Mouse (Mus musculus) intestine, postnatal 0 days (tissue): ENCODE measurements around the gene Serpina6. TPM values are rescaled to one million over a fixed set of nuclear protein-coding genes. Genes with fewer than 3 reads are reported as not detected.

Source experiments
- ATAC-seq: fragments of 200-750 bp; cut with Nextera tagmentation; 2 replicates; pipeline ENCODE4 v1.8.0; 2017; ENCODE audit warnings: mild to moderate bottlenecking, moderate TSS enrichment, moderate library complexity
- H3K27ac ChIP-seq: fragments of 300-500 bp; sonication (generic); 2 replicates; pipeline ENCODE4 v1.5.1; 2014; ENCODE audit warnings: mild to moderate bottlenecking, low read depth, low read length, moderate library complexity
- H3K27me3 ChIP-seq: fragments of 300-500 bp; sonication (generic); replicated peaks from 2 replicates; pipeline ENCODE4 v1.6.1; 2014; ENCODE audit warnings: low read length, mixed read lengths; ENCODE audit not compliant: control insufficient read depth, insufficient read depth
- H3K36me3 ChIP-seq: fragments of 300-500 bp; sonication (generic); 2 replicates; pipeline ENCODE4 v1.6.1; 2014; ENCODE audit warnings: mild to moderate bottlenecking, moderate library complexity; ENCODE audit not compliant: control insufficient read depth, insufficient read depth
- H3K4me1 ChIP-seq: fragments of 300-500 bp; sonication (generic); replicated peaks from 2 replicates; pipeline ENCODE4 v1.6.1; 2014; ENCODE audit warnings: antibody characterized with exemption, low read length, mixed read lengths; ENCODE audit not compliant: control insufficient read depth, insufficient read depth
- H3K4me2 ChIP-seq: fragments of 300-500 bp; sonication (generic); replicated peaks from 2 replicates; pipeline ENCODE4 v1.6.1; 2014; ENCODE audit warnings: low read depth, mild to moderate bottlenecking, moderate library complexity
- H3K4me3 ChIP-seq: fragments of 300-500 bp; sonication (generic); 2 replicates; pipeline ENCODE4 v1.5.1; 2014; ENCODE audit warnings: low read depth, low read length
- H3K9ac ChIP-seq: fragments of 300-500 bp; sonication (generic); 2 replicates; pipeline ENCODE4 v1.6.1; 2014; ENCODE audit warnings: mild to moderate bottlenecking, low read depth, low read length
- H3K9me3 ChIP-seq: fragments of 300-500 bp; sonication (generic); 2 replicates; pipeline ENCODE4 v1.6.1; 2016; ENCODE audit warnings: mixed run types; ENCODE audit not compliant: control insufficient read depth
- CTCF ChIP-seq: sonication (generic); IDR thresholded peaks from 2 replicates; pipeline ENCODE4 v1.5.1; 2016; ENCODE audit warnings: low read depth, mild to moderate bottlenecking, control low read depth, antibody characterized with exemption, moderate library complexity
- WGBS: fragments of 180-500 bp; shearing (Covaris S2); extraction: QIAGEN DNeasy Blood & Tissue Kit; methylation state at CpG from one replicate; pipeline ENCODE4 v1.1.7; 2014; 5-methylcytosine and 5-hydroxymethylcytosine counted together
- polyA plus RNA-seq: library from polyadenylated mRNA; unstranded; fragments of >200 nt; fragmentation: Nextera tagmentation; extraction: Ambion mirVana; gene quantifications from 2 replicates; pipeline ENCODE4 v1.2.1, GENCODE M21; 2015

Serpina6 gene
- polyA plus RNA-seq, 1 experiment from 2014 or later = not detected

GRCm38 (mm10) chr12:103615734-103616133 lies 41.3 kb downstream of the Serpina6 start:
- Histone ChIP-seq H3K4me2 (no peak overlapping the region), H3K27ac (no peak overlapping the region), H3K36me3 (no peaks in the 10 kb centered on the region), H3K9ac (no peak overlapping the region), H3K4me3 (no peak overlapping the region), H3K9me3 (no peaks in the 10 kb centered on the region), H3K4me1 (0 out of 2 replicates have a peak, but pooled peaks cover 2% of the 10 kb centered on the region), H3K27me3 (no peaks in the 10 kb centered on the region)
- no peak for TF ChIP-seq CTCF
- ATAC-seq = no peak; the same call in 1 of the 2 replicates
- WGBS = 49% methylated on average over 4 of the region's 4 CpGs

DNA sequence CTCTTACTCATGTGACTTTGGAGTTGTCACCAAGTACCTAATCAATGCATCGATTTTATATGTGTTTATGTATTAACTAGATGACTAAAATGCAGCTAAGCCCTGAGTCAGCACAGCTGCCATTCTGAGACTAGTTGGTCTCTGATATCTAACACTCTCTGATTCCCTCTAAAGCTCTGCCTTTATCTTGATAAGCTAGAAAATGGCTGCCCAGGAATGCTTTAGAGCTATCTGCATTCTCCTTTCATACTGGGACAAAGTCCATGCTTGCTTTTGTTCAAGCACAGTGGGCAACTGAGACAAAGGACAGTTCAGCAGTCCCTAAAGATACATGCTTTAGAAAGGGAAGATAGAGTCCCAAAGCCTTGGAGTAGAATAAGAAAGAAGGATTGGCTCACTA lies 41.9 kb downstream of the Serpina6 start:
- no peaks in the 10 kb centered on the region for H3K27me3 ChIP-seq
- H3K9me3 ChIP-seq = no peaks in the 10 kb centered on the region
- no peak overlapping the region for H3K4me2 ChIP-seq
- H3K9ac ChIP-seq = no peak overlapping the region
- H3K4me1 ChIP-seq = 0 out of 2 replicates have a peak, but pooled peaks cover 2% of the 10 kb centered on the region
- ATAC-seq = no peak
- H3K27ac ChIP-seq = no peak overlapping the region
- H3K36me3 ChIP-seq = no peaks in the 10 kb centered on the region
- no peak for TF ChIP-seq CTCF
- 82% methylated on average over 1 of the region's 1 CpGs for WGBS
- no peak overlapping the region for H3K4me3 ChIP-seq

DNA sequence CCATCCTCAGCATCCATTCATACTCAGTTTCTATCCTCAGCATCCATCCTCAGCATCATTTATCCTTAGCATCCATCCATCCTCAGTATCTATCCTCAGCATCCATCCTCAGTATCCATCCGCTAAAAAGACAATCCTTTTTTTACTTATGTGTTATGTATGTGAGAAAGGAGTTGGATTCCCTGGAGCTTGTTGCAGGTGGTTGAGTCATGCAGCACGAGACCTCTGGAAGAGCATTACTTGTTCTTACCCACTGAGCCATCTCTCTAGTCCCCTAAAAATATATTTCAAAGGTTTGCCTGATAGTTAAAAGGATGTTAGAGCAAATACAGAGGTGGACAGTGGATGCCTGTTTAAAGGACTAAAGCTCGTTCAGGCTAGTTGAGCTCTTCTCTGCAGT lies 55.2 kb downstream of the Serpina6 start:
- Histone ChIP-seq H3K27ac (no peak overlapping the region), H3K9me3 (no peaks in the 10 kb centered on the region), H3K4me1 (no peaks in the 10 kb centered on the region), H3K9ac (no peak overlapping the region), H3K36me3 (no peaks in the 10 kb centered on the region), H3K27me3 (0 out of 2 replicates have a peak, but pooled peaks cover 4% of the 10 kb centered on the region), H3K4me2 (no peak overlapping the region), H3K4me3 (no peak overlapping the region)
- no peak for TF ChIP-seq CTCF
- 86% methylated on average over 3 of the region's 3 CpGs for WGBS
- no peak for ATAC-seq

- Histone ChIP-seq H3K4me1 (no peaks in the 10 kb centered on the region), H3K4me3 (no peak overlapping the region), H3K9ac (no peak overlapping the region), H3K36me3 (no peaks in the 10 kb centered on the region), H3K4me2 (no peak overlapping the region), H3K9me3 (no peaks in the 10 kb centered on the region), H3K27me3 (0 out of 2 replicates have a peak, but pooled peaks cover 4% of the 10 kb centered on the region), H3K27ac (no peak overlapping the region)
- WGBS = 62% methylated on average over 3 of the region's 3 CpGs
- ATAC-seq = no peak
- no peak for TF ChIP-seq CTCF
Measured at GRCm38 (mm10) chr12:103600364-103600763, 56.6 kb downstream of the Serpina6 start.

- Histone ChIP-seq H3K27ac (no peak overlapping the region), H3K4me2 (no peak overlapping the region), H3K36me3 (no peaks in the 10 kb centered on the region), H3K4me3 (no peak overlapping the region), H3K9me3 (no peaks in the 10 kb centered on the region), H3K9ac (no peak overlapping the region), H3K27me3 (0 out of 2 replicates have a peak, but pooled peaks cover 4% of the 10 kb centered on the region), H3K4me1 (no peaks in the 10 kb centered on the region)
- TF ChIP-seq CTCF = no peak
- WGBS = 30% methylated on average over 2 of the region's 2 CpGs
- ATAC-seq = no peak
Measured at GRCm38 (mm10) chr12:103598411-103598810, 58.6 kb downstream of the Serpina6 start.

Other genes starting within 250 kb of the Serpina6 start
- 0.35 TPM in 1 of 2 replicates, not detected in the other for gene 9330161L09Rik, start 249.4 kb downstream of the Serpina6 start, polyA plus RNA-seq
- 84.6 and 106 TPM in 2 replicates for gene Ddx24, start 231.4 kb downstream of the Serpina6 start, polyA plus RNA-seq
- gene Ifi27, start 223.0 kb downstream of the Serpina6 start, polyA plus RNA-seq = 79.3 and 84.8 TPM in 2 replicates
- gene Ifi27l2a, start 213.5 kb downstream of the Serpina6 start, polyA plus RNA-seq = 86.6 and 95.5 TPM in 2 replicates
- 505 and 529 TPM in 2 replicates for gene Ifi27l2b, start 200.0 kb downstream of the Serpina6 start, polyA plus RNA-seq
- 0.56 and 0.65 TPM in 2 replicates for gene Ppp4r4, start 124.9 kb downstream of the Serpina6 start, polyA plus RNA-seq
- 0.10 and 0.21 TPM in 2 replicates for gene Serpina10, start 25.8 kb downstream of the Serpina6 start, polyA plus RNA-seq
- gene Serpina16, start 18.9 kb upstream of the Serpina6 start, polyA plus RNA-seq = not detected in 2 replicates
- 0.18 and 0.21 TPM in 2 replicates for gene Serpina1f, start 38.3 kb upstream of the Serpina6 start, polyA plus RNA-seq
- gene Serpina1d, start 116.4 kb upstream of the Serpina6 start, polyA plus RNA-seq = 6.6 and 6.9 TPM in 2 replicates
- 34.2 and 45.6 TPM in 2 replicates for gene Serpina1b, start 173.2 kb upstream of the Serpina6 start, polyA plus RNA-seq
- gene Serpina1a, start 206.3 kb upstream of the Serpina6 start, polyA plus RNA-seq = 67.1 and 71.2 TPM in 2 replicates
- 7.9 and 9.9 TPM in 2 replicates for gene Serpina1c, start 247.7 kb upstream of the Serpina6 start, polyA plus RNA-seq